Mouse (Mus musculus) lung, postnatal 10 days (tissue): ENCODE results near the gene Ablim2.

Source experiments
- DNase-seq: peaks from one replicate; pipeline ENCODE4 v3.0.0; 2021

Ablim2 gene

DNA sequence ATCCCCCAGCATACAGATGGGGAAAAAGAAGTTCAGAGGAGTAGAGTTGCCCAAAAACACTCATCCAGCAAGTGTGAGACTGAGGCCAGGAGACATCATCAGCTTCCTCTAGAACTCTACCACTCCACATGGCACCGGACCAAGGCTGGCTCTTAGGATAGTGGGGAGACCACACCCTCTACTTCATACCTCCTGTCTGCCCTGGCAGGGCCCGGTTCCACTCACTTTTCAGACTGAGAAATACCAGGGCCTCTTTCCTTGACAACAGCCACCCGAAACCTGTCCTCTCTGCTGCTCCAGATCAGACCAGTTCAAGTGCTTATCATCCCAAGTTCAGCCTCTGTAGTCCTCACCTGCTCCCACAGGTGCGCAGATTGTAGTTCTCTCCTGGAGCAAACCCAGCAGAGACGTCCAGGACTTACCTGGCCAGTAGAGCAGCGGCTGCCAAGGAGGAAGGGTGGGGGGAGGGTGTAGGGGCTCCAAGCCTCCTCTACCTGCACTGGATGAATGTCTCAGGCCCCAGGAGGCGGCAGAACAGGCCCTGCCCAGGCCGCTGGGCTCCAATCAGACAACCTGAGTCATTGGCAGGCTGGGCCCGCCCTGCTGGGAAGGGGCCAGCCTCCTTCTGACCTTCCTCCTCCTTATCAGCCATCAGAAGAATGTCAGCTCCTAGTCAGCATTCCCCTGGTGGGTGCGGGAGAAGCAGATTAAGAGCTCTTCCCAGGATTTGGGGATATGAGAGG lies 18.0 kb upstream of the Ablim2 start, which contains the start of gene Sh3tc1:
Gene Sh3tc1, minus strand, starts transcription at position 452 of the 743 bp plus-strand sequence.
- peak; percentile 80 for DNase-seq

DNA sequence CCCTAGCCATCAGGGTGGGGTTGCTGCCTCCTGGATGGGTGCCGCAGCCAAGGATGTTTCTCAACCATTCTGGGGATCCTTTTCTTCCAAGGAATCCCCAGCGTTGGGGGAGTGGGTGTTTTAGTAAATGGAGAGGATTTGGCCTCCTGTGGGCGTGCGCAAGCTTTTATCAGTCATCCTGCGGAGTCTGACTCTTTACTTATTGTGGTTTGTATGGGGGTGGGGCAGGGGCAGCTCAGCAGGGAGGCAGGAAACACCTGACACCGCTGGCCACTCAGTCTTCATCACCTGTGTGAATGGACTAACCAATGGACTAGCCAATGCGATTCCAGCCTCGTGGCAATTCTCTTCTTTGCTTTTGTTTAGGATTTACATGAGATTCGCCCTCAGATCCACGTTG lies 17.0 kb upstream of the Ablim2 start:
- DNase-seq: no peak

DNA sequence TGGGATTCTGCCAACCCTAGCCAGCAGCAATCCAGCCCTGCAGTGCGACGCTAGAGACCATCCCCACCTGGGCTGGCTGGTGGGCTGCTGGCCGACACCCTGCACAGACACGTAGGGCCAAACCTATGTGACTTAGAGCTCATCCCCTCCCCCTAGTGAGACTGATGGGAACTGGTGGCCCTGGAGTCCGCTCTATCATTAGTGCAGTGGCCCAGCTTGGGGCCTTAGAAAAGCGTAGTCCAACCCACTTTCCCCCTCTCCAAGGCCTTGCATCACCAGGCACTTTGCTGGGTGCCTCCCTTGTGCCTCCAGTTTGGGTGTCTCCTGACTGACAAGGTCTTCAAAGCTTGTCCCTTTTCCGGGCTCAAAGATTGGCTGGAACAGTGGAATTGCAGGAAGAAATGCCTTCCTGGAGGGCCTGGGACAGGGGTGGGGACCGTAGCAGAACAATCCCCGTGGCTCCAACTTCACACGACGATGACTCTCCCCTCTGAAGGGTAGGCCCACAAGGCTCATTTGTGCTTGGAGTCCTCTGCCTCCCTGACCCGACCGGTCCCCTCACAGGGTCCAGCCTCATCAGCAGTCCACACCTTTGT lies 16.4 kb upstream of the Ablim2 start:
- no peak for DNase-seq

DNA sequence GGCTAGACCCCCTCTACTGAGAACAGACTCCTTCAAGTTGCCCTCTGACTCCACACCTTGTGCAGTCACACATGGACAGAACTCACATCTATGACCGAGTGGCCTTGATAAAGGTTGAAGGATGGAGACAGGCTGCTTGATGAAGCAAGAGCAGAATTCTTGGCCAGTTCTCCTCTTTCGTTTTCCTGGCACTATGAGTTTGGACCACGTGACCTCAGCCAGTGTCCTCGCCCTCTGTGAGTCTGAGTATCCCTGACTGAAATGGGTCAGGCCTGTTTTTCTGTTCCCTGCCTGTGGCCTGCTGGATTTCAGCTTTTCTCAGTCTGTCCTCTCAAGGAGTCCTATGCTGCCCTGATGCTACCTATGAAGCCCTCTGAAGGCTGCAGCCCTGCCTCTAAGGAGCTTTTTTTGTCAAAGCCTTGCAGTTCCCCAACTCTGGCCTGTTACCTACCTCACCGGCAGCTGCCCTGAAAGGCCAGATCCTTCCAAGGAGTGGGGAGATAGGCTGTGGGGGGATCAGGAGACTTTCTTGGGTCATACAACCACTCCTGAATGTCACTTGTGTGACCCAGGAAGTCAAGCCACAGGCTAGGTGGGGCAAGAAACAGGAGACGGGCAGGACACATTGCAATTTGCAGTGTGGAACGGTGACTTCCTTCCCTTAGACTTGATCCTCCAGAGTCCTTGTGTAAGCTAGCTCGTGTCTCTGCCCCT lies 14.3 kb upstream of the Ablim2 start:
- peak; percentile 77 for DNase-seq

DNA sequence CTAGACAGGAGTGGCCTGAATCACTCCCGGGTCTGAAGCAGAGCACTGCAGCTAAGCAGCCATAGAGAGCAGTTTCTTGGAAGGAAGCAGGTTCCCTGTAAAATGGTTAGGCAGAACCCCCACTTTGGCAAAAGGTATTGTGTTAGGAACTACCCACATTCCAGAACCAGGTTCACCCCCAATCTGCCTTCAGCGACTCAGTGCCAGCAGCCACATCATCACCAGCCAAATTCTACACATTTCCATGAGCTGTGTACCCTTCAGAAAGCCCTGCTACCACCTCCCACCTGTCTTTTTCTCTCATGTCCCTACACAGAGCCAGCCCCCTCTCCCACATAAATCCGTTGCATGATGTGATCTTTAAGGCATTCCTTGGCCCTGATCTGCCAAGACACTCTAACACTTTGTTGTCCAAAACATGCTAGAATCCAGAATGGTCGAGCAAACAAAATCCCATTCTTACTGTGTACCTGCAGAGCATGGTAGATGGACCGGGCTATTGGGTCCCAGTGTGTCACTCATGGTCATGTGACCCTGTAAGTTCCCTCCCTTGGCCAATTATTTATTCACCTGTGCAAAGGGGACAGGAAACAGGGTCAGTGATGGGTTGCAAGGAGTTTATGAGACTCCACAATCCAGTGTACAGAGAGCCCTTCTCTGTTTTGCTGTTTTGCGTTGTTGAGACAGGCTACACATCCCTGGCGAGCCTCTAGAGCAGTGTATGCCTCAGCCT lies 13.5 kb upstream of the Ablim2 start:
- DNase-seq: no peak

DNA sequence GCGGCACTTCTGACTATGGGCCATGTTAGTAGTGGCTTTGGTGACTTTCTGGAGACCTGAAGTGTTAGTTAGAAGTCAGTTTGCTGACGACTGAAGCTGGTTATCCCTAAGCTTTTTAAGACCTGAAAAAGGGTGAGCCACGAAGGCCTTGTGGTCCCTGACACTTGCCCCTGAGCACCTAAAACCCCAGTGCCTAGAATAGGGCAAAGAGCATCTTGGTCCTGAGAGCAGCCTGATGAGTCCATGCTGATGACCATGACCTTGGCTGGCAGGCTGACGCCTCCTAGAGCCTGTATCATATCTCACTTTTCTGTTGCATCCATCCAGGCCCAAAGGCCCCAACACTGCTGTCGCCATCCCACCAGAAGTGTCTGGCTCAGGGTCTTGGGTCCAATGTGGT lies 12.3 kb upstream of the Ablim2 start:
- no peak for DNase-seq

DNA sequence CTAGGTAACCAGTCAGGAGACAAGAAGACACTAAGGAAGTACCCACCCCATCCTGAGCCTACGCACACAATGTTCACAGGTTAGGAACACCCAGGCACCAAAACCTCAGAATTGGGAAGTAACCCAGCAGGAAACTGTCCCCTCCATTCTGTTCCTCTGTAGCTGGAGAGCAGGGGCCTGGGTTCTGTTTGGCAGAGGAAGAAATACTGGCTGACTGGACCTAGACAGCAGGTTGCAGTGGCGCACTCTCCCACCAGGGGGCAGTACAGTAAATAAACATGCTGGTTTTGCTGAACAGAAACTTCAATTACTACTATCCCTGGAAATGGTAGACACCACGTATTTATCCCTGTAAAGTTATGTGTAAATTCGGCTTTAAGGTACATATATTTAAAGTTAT lies 10.8 kb upstream of the Ablim2 start:
- peak; percentile 85 for DNase-seq

DNA sequence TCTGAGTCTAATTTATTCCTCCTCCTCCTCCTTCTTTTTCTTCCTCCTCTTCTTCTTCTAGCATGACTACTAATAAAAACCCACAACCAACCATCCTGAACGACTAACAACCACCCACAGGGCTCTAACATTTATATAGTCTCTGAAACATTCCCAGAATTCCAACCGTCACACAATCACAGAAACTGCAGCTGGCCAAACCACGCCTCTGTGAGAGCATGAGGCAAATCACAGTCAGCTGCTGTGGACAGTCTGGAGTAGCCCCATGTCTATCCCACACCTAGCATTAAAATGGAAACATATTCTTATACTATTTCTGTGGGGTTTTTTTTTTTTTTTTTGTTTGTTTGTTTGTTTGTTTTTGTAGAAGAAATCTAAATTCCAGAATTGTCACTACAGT lies 8.3 kb upstream of the Ablim2 start:
- no peak for DNase-seq

DNA sequence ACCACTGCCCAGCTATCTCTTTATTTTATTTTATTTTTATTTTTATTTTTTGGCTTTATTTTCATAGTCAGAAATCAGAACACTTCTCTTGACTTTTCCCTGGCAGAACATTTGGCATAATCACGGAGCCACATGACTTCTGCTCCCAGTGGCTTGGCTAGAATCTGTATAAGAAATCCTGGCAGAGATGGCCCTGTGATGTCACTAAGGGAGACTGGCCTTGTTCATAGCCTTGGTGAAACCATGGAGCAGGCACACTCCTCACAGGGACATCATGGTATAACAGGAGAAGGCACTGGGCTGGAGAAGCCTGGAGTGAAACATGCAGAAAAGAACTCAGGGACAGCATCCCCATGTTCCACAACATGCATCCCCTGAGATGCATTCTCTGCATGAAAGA lies 7.7 kb upstream of the Ablim2 start:
- no peak for DNase-seq

DNA sequence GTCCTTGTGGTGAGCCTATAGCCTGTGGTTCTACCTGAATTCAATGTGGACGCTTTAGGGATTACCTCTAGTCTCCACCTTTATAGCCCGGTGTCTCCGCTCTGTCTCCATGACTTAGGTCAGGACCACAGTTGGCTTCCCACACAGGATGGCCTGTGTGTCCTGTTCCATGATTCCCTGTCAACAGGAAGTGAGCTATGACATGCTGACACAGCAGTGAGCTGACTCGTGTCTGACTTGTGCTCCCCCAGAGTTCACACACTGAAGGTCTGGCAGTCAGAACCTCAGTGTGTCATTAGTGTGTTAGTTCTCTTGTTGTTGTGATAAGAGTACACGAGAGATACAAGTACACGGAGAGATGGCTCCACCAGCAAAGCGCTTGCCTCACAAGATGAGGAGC lies 6.7 kb upstream of the Ablim2 start:
- DNase-seq: no peak

DNA sequence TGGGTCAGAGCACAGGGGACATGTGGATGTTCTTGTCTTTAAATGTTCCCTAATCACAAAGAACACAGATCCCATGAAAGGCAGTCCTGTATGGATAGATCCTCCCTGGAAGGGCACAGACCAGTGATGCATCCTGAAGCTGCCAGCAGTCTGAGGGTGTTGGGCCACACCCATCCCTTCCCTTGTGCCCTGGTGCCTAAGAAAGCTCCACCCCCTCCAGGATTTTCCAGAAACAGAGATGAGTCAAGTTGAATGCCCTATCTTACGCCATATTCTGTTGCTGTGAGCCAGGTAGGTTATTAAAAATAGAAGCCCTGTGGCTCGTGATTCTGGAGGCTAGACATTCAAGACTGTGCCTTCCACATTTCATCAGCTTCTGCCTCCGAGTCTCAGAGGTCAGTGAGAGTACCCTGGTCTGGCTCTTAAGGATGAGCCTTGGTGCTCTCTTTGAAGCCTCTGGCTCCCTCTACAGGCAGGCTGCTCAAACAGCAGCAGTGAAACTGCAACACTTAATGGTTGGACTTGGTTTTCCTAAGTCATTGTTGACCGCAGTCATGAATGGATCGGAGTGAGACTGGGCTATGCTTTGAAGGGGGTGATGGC lies 2.4 kb upstream of the Ablim2 start:
- DNase-seq: peak; percentile 82

DNA sequence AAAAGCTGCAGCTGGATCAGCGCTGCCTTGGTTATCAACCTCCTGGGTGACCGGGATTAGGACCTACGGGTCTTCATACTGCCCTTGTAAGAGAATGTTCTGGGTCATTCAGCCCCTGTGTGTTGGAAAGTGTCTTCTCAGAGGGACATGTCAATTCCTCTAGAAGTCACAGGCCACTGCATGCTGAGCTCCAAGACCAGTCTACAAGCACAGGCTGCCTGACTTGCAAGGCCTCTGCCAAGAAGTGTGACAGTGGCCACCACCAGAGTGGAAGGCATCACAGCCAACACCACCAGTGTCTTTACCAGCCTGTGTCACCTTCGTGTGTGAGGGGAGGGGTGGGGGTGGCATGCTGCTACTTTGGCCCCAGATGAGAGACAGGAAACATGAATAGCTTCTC lies 1.7 kb upstream of the Ablim2 start:
- no peak for DNase-seq

DNA sequence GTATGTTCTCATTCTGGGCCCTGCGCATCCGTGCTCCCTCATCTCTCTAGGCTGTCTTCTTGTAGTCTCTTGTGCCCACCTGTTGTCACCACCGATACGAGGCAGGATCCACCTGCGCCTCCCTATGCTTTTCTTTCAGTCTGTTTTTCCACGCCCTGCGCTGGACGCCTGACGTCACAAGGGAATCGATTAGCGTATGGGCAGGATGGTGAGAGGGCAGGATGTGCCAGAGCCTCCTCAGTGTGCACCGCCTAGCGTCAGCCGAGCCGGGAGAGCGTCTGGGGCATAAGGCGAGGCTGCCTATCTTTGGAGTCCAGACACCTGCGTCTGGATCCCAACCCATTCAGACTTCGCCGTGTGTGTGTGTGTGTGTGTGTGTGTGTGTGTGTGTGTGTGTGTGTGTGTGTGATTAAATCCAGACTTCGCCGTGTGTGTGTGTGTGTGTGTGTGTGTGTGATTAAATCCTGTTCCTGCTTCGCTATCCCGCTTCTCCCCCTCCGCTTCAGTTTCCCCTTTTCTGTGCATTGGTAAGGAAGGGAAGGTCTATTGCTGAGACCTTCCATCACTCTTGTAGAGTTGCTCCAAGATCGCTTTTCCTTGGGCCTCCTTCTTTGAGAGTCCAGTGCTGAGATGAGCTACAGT lies 562 bp upstream of the Ablim2 start:
- DNase-seq: no peak

DNA sequence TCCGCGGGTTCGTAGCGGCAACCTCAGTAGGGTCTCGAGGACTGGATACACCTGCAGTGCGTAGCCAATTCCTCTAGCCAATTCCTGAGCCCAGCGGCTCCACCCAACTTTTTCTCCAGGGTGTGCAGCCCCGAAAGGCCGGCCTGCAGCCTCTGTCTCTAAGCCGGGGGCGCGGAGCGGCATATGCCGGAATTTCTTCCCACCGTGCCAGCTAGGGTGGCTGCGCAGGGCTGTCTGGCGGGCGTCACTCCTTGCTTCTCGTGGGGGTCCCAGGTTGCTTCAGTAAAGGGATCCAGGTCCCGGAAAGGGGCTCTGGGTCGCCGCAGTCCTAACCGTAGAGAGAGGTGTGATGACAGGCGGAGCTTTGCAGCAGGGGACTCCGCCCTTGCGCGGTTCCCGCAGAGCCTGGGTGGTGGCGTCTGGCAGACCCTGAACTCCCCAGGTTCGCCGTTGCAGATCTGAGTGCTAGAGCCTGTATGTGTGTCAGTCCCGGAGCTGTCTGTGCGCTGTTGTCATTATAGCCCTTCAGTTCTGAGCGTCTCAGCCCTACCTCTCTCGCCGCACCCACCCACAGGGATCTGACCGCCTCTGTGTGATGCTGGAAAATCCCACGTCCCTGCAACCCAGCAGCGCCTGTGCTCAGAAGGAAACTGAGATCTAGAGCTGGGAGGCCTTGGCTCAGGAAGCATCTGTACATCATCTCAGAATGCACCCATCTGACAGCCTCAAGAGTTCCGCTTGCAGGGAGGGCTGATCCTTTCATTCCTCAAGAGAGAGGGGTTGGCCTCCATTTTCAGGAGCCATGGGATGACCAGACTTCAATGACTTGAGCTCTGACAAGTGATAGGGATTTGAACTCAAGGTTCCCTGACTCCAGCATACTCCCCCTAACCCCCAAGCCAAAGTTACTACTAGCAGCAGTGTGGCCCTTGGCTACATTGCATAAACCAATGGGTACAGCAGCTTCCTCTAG lies 687 bp downstream of the Ablim2 start:
- no peak for DNase-seq

DNA sequence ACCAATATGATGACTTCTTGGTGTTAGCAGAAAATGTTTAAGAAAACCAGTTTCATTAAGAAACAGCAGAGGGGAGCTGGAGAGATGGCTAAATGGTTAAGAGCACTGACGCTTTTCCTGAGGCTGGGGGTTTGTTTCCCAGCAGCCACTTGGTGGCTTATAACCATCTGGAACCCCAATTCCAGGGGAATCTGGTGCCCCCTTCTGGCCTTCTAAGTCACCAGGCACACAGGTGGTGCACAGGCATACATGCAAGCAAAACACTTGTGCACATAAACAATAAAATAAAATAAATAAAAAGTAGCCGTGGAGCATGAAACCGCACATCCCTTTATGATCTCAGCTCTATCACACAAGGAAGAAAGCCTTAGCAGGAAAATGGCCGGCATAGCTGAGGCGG lies 3.6 kb downstream of the Ablim2 start:
- DNase-seq: no peak

DNA sequence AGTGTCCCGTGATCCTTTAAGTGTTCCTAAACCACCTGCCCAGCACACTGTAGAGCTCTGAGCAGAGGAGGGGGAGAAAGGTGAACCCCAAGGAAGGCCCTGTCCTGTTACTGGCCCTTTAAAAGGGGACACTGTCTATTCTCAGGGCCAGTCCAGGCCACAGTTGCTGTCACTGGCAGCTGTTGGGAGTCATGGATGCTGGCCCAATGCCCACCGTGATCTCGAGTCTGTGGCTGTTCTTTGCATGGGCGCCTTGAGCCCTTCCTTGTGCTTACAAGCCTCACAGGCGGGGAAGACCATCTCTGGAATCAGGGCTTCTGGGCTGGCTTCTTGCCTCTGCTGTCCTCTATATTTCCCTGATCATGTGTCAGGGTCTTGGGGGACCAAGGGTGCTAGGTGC lies 4.7 kb downstream of the Ablim2 start:
- DNase-seq: peak; percentile 86

DNA sequence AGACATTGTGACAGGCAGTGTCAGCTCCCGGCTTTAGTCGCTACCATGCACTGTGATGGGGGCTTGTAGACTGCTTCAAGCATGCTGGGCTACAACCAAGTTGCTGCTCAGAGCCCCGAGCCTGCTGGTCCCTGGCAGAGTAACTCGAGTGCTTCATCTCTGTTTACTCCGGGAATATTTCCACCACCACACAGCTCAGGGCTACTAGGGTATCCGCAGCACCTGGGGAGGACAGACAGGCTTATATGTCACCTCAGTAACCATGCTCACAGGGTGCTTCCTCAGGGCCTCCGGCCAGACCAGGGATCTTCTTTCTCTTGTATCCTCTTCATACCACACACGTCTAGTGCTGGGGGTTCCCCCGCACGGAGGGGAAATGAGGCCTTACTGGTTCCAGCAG lies 5.2 kb downstream of the Ablim2 start:
- no peak for DNase-seq

DNA sequence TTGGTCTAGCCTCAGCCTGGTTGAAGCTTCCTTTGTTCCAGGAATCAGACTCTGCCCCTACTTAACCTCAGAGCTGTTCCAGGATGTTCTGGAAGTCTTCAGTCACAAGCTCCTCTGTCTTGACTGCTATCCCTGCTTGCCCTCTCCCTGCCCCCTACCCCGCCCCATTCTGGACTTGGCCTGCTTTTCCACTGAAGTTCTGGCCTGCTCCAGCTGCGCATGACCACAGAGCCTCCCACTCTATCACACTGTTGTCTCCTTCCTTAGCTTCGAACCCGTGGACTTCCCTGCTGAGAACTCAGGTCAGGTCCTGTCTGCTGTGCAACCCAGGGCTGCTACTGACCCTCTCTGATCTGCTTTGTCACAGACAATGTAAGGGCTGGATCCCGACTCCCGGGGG lies 8.2 kb downstream of the Ablim2 start:
- DNase-seq: peak; percentile 57

DNA sequence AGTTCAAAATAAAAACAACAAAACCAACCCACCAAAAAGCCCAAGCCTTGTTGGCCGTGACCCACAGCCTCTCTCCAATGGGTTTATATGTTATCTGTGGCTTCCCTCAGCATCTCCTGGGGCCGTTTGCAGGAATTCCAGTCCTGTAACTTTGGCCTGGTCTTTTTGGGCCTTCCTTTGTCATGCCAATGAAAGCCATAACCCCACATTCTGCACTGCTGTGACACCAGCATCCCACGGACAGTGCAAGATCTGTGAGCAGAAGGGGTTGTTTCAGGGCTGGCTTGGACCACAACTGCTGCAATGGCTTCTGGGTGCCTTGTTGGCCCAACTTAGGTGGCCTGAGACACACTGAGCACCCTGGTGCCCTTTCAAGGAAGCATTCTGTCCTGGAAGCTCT lies 10.8 kb downstream of the Ablim2 start:
- DNase-seq: no peak

DNA sequence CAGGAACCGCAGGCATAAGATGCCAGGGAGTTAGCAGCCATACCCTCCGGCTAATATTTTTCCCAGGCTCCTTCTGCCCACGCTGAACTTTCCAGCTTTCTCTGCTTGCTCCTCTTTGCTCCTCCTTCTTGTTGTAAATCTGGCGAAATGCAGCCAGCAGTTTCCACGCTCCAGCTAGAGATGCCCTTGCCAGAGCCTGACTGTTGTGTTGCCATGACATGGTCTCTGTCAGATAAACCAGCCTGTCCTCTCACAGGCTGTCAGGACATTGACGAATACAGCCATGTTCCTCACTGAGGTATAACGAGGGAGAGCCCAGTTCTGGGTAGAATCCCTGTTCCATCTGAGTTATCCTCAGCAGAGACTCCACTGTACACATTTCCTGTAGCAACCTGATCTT lies 11.3 kb downstream of the Ablim2 start:
- no peak for DNase-seq

DNA sequence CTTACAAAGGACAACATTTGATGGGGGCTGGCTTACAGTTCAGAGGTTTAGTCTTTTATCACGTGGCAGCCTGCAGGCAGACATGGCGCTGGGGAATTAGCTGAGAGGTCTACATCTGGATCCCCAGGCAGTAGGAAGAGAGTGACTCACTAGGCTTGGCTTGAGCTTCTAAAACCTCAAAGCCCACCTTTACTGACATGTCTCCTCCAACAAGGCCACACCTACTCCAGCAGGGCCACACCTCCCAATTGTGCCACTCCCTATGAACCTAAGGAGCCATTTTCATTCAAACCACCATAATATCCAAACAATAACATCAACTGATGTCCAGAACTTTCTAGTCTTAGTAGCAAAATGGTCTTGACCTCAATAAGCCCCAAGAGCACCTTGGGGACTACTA lies 12.6 kb downstream of the Ablim2 start:
- DNase-seq: no peak
